ENCODE assay signal across 18 mouse cellular contexts in the genomic region with DNA sequence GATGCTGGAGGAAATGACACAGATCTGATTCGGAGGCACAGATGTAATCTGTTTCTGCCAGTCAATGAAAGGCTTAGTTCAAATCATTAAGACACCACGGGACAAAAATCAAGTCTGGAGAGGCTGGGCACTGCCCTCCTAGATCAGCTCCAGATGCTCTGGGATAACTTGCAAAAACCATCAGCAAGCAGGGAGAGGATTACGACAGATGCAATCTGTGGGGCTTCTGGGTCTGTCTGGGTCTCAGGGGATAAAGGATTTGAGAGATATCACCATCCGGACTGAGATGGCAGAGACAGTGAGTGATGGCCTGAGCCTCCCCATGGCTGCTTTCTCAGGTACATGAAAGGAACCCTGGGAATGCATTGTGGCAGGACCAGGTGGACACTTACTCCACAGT.
"Had no signal": no experiment of that assay in that cellular context is flagged by ENCODE, and none has a peak within 500 bp of the region (broad histone marks: within the 10 kb centered on the region; RNA-seq: fewer than 3 reads in every experiment).

No protein-coding gene starts in this region.

- H3K9me3 ChIP-seq: kidney, embryonic 15.5 days; limb, embryonic 10.5 days; limb, embryonic 13.5 days; liver, embryonic 12.5 days; liver, embryonic 15.5 days; lung, embryonic 15.5 days; midbrain, embryonic 10.5 days; midbrain, embryonic 13.5 days had no signal

- H3K27me3 ChIP-seq: kidney, embryonic 15.5 days; limb, embryonic 13.5 days; liver, embryonic 15.5 days; lung, embryonic 15.5 days; midbrain, embryonic 13.5 days had no signal

- H3K27ac ChIP-seq: kidney, embryonic 15.5 days; limb, embryonic 13.5 days; liver, embryonic 12.5 days; liver, embryonic 15.5 days; lung, embryonic 15.5 days; midbrain, embryonic 10.5 days; midbrain, embryonic 13.5 days had no signal

- H3K4me3 ChIP-seq: kidney, embryonic 15.5 days; limb, embryonic 10.5 days; limb, embryonic 13.5 days; liver, embryonic 12.5 days; liver, embryonic 15.5 days; lung, embryonic 15.5 days; megakaryocyte, embryonic 14.5 days; midbrain, embryonic 10.5 days; midbrain, embryonic 13.5 days had no signal

- H3K36me3 ChIP-seq: kidney, embryonic 15.5 days; limb, embryonic 10.5 days; limb, embryonic 13.5 days; liver, embryonic 12.5 days; liver, embryonic 15.5 days; lung, embryonic 15.5 days; midbrain, embryonic 10.5 days; midbrain, embryonic 13.5 days had no signal

- H3K4me2 ChIP-seq: kidney, embryonic 15.5 days; limb, embryonic 13.5 days; liver, embryonic 12.5 days; liver, embryonic 15.5 days; lung, embryonic 15.5 days; midbrain, embryonic 13.5 days had no signal

- DNase-seq: kidney, postnatal 10 days; kidney, postnatal 36 days; liver; lung, adult 18-20 months; lung, postnatal 10 days; lung, postnatal 36 days; right cerebral cortex, postnatal 25 days; thymus, adult 18-20 months; thymus, postnatal 4 days had no signal
